Comparison of ENCODE assay signal across 18 mouse cellular contexts in genomic region chr17:51724486-51724885, GRCm38 (mm10).
"Had no signal": no experiment of that assay in that cellular context is flagged by ENCODE, and none has a peak within 500 bp of the region (broad histone marks: within the 10 kb centered on the region; RNA-seq: fewer than 3 reads in every experiment).

No protein-coding gene starts in this region.

- H3K9ac ChIP-seq: liver, embryonic 15.5 days; liver, postnatal 0 days; lung, embryonic 15.5 days; midbrain, embryonic 13.5 days; midbrain, embryonic 15.5 days; neural tube, embryonic 12.5 days; stomach, embryonic 15.5 days had no signal

- ATAC-seq: liver, postnatal 0 days; lung, postnatal 0 days; midbrain, embryonic 13.5 days; midbrain, embryonic 15.5 days had no signal

- H3K4me2 ChIP-seq: liver, embryonic 15.5 days; lung, embryonic 15.5 days; midbrain, embryonic 13.5 days; midbrain, embryonic 15.5 days; neural tube, embryonic 12.5 days; stomach, embryonic 15.5 days had no signal

- H3K9me3 ChIP-seq: liver, embryonic 15.5 days; lung, embryonic 15.5 days; megakaryocyte, embryonic 14.5 days; midbrain, embryonic 13.5 days; midbrain, embryonic 15.5 days; neural tube, embryonic 12.5 days; stomach, embryonic 15.5 days had no signal

- DNase-seq: liver, postnatal 0 days; lung, adult 2 months; lung, postnatal 14 days; lung, postnatal 36 days; right cerebral cortex, postnatal 14 days; thymus, adult 2 months; thymus, postnatal 25 days; thymus, postnatal 4 days had no signal

- H3K27me3 ChIP-seq: liver, embryonic 15.5 days; lung, embryonic 15.5 days; megakaryocyte, embryonic 14.5 days; midbrain, embryonic 13.5 days; midbrain, embryonic 15.5 days; neural tube, embryonic 12.5 days; stomach, embryonic 15.5 days had no signal

- H3K36me3 ChIP-seq: liver, embryonic 15.5 days; lung, embryonic 15.5 days; midbrain, embryonic 13.5 days; midbrain, embryonic 15.5 days; neural tube, embryonic 12.5 days; stomach, embryonic 15.5 days had no signal

- H3K27ac ChIP-seq: liver, embryonic 15.5 days; lung, embryonic 15.5 days; macrophage; midbrain, embryonic 13.5 days; midbrain, embryonic 15.5 days; neural tube, embryonic 12.5 days; stomach, embryonic 15.5 days; stomach, postnatal 0 days had no signal

- H3K4me1 ChIP-seq: liver, embryonic 15.5 days; lung, embryonic 15.5 days; megakaryocyte, embryonic 14.5 days; midbrain, embryonic 13.5 days; midbrain, embryonic 15.5 days; neural tube, embryonic 12.5 days; stomach, embryonic 15.5 days had no signal

- H3K4me3 ChIP-seq: liver, embryonic 15.5 days; lung, embryonic 15.5 days; megakaryocyte, embryonic 14.5 days; midbrain, embryonic 13.5 days; midbrain, embryonic 15.5 days; neural tube, embryonic 12.5 days; stomach, embryonic 15.5 days had no signal
